Mouse (Mus musculus) adrenal gland, postnatal 14 days (tissue): ENCODE results near the gene St3gal5. TPM values are rescaled to one million over a fixed set of nuclear protein-coding genes. Genes with fewer than 3 reads are reported as not detected.

Experiments used
- DNase-seq: peaks from one replicate; pipeline ENCODE4 v3.0.0; 2021; ENCODE audit warnings: mixed read lengths
- total RNA-seq: library from RNA; stranded (reverse); gene quantifications from 2 replicates; pipeline ENCODE4 v1.2.3, GENCODE M21; 2021

St3gal5 gene
- total RNA-seq, 1 experiment from 2014 or later: 170 TPM

GRCm38 (mm10) chr6:72098021-72098655 lies 746 bp downstream of the St3gal5 start:
- peak; percentile 70 for DNase-seq

- peak; percentile 35 for DNase-seq
Measured at GRCm38 (mm10) chr6:72098691-72099090, 1.3 kb downstream of the St3gal5 start.

GRCm38 (mm10) chr6:72099281-72099680 lies 1.9 kb downstream of the St3gal5 start:
- no peak for DNase-seq

DNA sequence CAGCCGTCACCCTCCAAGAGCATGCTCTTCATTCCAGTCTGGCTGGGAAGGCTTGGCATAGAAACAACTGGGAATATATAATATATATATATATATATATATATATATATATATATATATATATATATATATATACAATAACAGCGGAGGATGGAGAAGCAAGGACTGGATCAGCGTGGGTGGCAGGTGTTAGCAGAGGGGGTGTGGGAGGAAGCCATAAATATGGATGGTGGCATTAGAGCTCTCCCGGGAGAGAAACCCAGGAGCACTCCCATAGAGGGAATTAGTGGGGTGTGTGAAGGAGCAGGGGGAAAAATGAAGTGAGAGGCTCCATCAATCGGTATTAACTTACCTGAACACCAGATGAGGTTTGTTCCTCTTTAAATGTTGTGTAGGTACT lies 2.8 kb downstream of the St3gal5 start:
- no peak for DNase-seq

- DNase-seq: no peak
Measured at GRCm38 (mm10) chr6:72100939-72101338, 3.5 kb downstream of the St3gal5 start.

GRCm38 (mm10) chr6:72101386-72101785 lies 4.0 kb downstream of the St3gal5 start:
- DNase-seq: no peak

DNA sequence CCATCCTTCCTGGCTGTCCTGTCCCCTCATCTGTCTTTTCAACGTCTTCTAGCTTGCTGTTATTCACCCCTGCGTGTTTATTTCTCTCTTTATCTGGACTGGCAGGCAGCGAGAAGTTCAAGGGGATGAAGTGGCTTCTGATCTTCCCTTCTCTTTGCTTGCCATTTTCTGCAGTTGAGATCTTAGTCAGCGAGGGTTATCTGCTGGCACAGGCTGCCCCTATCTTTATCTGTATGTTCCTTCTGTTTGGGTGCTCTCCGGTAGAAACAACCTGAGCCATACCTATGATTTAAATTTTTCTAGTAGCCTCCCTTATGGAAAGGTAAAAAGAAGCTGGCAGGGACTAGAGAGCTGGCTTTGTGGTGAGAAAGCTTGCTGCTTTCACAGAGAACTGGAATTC lies 4.7 kb downstream of the St3gal5 start:
- no peak for DNase-seq

DNA sequence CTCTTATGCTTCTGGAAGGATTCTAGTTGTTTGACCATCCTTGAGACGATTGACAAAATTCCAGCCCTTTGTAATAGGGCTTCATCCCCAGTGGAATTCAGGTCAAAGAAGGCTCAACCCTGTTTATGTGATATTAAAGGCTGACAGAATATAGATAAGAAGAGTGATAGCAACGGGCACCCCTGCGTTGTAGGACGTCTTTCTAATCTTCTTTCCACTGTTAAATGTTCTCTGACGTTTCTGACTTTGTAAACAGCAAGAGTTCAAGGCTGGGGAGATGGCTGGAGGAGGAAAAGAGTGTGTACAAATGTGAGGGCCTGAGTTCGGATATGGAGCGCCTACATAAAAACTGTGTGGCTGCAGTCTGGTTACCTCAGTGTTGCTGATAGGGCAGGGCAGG lies 7.1 kb downstream of the St3gal5 start:
- DNase-seq: no peak

- no peak for DNase-seq
Measured at GRCm38 (mm10) chr6:72108941-72109892, 11.8 kb downstream of the St3gal5 start.

- DNase-seq: no peak
Measured at GRCm38 (mm10) chr6:72110577-72110976, 13.2 kb downstream of the St3gal5 start.

DNA sequence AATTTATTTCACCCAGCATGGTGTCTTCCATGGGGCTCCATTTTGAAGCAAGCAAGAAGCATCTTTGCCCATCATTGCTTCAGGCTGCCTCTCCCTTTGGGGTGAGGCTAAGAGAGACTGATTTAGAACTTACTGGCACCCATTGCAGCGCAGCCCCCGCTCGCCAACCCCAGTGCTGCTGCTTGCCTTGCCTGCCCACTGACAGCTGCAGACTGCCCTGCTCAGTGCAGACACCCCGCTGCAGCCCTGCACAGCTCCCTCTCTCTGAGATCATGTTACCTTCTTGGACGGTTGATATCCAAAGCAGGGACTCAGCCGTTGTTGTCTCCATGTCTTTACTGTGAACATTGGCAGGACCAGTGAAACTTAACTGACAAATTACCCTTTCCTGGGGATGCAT lies 15.2 kb downstream of the St3gal5 start:
- DNase-seq: no peak

GRCm38 (mm10) chr6:72113093-72113702 lies 15.8 kb downstream of the St3gal5 start:
- DNase-seq: no peak

DNA sequence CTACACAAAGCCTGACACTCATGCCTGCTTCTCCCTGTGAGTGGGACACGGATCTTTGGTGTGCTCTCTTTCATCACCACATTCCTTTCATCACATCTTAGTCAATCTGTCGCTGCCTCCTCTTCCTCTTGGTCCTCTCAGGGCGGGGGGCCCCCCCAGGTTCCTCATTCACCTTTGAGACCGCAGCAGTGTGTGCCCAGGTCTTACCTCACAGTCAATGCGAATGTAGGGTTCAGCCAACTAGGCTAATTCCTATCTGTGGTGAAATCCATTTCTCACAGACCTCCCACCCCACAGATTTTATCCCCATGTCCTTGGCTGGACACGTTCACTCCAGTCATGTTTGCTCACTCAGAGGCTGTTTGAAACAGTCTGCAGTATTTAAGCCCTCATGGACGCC lies 17.5 kb downstream of the St3gal5 start:
- DNase-seq: peak; percentile 39

GRCm38 (mm10) chr6:72117322-72117968 lies 20.1 kb downstream of the St3gal5 start:
- DNase-seq: no peak

DNA sequence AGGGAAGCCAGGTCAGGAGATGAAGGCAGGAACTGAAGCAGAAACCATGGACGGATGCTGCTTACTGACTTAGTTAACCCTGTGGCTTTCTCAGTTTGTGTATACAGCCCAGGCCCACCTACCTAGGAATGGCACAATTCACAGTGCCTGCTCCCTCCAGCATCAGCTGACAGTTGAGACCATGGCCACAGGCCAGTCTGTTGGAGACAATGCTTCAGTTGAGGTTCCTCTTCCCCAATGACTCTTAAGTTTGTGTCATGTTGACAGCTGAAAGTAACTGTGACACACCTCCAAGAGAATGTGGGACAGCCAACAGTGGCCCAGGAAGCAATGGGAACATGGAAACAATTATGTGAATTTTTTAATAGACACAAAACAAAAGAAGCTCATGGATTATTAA lies 22.5 kb downstream of the St3gal5 start:
- DNase-seq: no peak

- DNase-seq: no peak
Measured at GRCm38 (mm10) chr6:72121301-72121700, 23.9 kb downstream of the St3gal5 start.

DNA sequence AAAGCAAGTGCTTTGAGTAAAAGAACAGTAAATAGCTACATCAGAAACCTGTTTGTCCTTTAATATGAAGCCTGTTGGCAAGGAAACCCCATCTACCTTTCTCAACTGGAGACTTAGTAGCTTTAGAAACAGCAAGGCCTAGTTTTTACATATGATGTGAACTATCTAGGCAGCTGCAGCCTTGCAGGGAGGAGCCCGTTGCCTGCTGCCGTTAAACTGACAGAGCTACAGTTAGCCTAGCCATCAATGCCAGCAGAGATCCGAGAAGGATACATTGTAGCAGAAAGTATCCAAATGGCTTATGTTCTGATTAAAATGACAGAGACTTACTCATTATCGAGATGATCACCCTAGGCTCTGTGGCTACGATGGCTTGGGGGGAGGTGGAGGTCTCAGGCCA lies 25.1 kb downstream of the St3gal5 start:
- no peak for DNase-seq

GRCm38 (mm10) chr6:72124315-72125103 lies 27.1 kb downstream of the St3gal5 start:
- DNase-seq: no peak

DNA sequence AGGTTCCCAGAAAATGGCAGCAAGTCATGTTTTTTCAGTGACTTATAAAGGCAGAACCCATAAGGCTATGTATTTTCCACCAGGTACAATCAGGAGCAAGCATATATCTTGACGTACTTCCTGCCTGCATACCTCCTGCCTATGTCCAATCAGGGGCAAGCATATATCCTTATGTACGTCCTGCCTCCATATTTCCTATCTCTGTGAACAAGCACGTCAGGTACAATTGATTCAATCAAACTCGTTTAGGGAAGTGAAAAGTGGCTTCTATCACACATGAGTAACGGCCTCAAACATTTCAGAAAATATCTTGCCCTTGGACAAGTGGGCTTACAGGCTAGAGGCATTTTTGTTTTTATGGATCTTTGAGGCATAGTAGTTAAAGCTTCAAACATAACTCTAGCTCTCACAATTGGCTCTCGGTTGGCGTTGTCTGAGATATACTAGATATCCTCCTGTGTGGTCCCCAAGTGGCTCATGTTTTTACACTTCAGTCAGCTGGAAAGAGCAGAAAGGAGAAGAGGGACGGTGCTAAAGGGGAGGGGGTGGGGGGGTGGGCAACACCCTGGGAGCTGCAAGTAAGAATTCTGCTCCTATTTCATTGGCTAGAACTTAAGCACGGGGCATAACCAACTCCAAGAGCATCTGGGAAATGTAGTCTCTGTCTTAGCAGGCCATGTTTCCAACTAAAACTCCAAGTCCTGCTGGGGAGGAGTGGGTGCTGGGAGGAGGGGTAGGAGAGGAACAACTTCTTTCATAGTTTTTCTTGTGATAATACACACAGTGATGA lies 28.9 kb downstream of the St3gal5 start:
- DNase-seq: no peak

DNA sequence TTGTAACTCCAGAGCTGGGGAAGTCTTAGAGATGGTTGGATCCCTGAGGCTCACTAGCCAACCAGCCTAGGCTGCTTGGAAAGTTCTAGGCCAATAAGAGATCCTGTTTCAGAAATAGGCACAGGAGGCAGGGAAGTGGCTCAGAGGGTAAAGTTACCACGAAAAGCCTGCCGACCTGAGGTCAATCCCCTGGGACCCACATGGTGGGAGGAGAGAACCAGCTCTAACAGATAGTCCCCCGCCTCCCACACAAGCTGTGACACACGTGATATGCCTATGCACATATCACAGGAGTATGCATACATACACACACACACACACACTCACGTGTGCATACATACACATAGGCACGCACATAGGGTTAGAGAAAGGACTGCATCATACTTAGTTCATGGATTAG lies 32.7 kb downstream of the St3gal5 start:
- no peak for DNase-seq

DNA sequence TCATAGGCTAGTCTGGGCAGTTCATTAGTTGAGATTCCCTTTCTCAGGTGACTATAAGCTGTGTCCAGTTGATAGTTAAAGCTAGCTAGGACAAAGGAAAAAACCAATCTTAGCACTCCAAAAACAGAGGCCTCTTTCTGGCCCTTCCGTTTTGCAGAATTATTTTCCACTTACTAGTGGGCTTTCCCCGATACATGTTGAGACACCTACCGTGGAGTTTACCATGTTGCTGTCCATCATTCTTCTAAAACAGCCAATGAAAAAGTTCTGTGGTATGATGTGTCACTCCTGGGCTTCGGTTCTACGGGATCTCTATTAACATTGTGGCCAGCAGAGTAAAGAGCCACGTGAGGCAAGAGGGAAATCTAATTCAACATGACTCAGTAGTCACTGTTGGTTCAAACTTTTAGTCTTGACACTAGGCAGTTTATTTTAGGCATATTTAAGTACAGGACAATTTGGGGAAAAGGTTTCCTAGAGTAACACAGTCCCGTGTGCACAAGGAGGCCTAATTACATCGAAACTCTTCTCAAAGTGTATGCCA lies 35.4 kb downstream of the St3gal5 start:
- no peak for DNase-seq
